Mouse (Mus musculus) heart, embryonic 13.5 days (tissue): ENCODE measurements around the gene Pdzd4. TPM values are rescaled to one million over a fixed set of nuclear protein-coding genes. Genes with fewer than 3 reads are reported as not detected.

ENCODE experiments used
- polyA plus RNA-seq: library from polyadenylated mRNA; unstranded; fragments of >200 nt; fragmentation: Nextera tagmentation; extraction: Ambion mirVana; gene quantifications from 2 replicates; pipeline ENCODE4 v1.2.1, GENCODE M21; 2015

Gene Pdzd4
- polyA plus RNA-seq, 1 experiment from 2014 or later: 0.27 TPM

Other genes starting within 250 kb of the Pdzd4 start
- 6.0 and 6.3 TPM in 2 replicates for gene Dusp9, start 185.6 kb downstream of the Pdzd4 start, polyA plus RNA-seq
- 9.6 and 10.4 TPM in 2 replicates for gene Pnck, start 164.9 kb downstream of the Pdzd4 start, polyA plus RNA-seq
- 6.8 and 8.0 TPM in 2 replicates for gene Slc6a8, start 151.8 kb downstream of the Pdzd4 start, polyA plus RNA-seq
- 166 and 185 TPM in 2 replicates for gene Bcap31, start 108.8 kb downstream of the Pdzd4 start, polyA plus RNA-seq
- 12.3 and 12.4 TPM in 2 replicates for gene Abcd1, start 108.4 kb downstream of the Pdzd4 start, polyA plus RNA-seq
- 0.46 and 0.51 TPM in 2 replicates for gene Plxnb3, start 67.9 kb downstream of the Pdzd4 start, polyA plus RNA-seq
- gene Srpk3, start 50.6 kb downstream of the Pdzd4 start, polyA plus RNA-seq: 76.2 and 85.8 TPM in 2 replicates
- gene Idh3g, start 38.1 kb downstream of the Pdzd4 start, polyA plus RNA-seq: 344 and 399 TPM in 2 replicates
- gene Ssr4, start 37.9 kb downstream of the Pdzd4 start, polyA plus RNA-seq: 151 and 163 TPM in 2 replicates
- 0.13 TPM in 1 of 2 replicates, not detected in the other for gene Avpr2, start 67.1 kb upstream of the Pdzd4 start, polyA plus RNA-seq
- 0.66 and 0.86 TPM in 2 replicates for gene L1cam, start 71.1 kb upstream of the Pdzd4 start, polyA plus RNA-seq
- gene Arhgap4, start 96.9 kb upstream of the Pdzd4 start, polyA plus RNA-seq: 1.5 TPM in 2 replicates
- gene Naa10, start 97.0 kb upstream of the Pdzd4 start, polyA plus RNA-seq: 87.0 and 96.6 TPM in 2 replicates
- 52.1 and 60.4 TPM in 2 replicates for gene Renbp, start 105.9 kb upstream of the Pdzd4 start, polyA plus RNA-seq
- gene Hcfc1, start 141.4 kb upstream of the Pdzd4 start, polyA plus RNA-seq: 31.7 and 34.3 TPM in 2 replicates
- 45.2 and 50.3 TPM in 2 replicates for gene Irak1, start 198.9 kb upstream of the Pdzd4 start, polyA plus RNA-seq